Mouse (Mus musculus): ENCODE measurements around the gene Lipe. TPM values are rescaled to one million over a fixed set of nuclear protein-coding genes. Genes with fewer than 3 reads are reported as not detected.

Gene Lipe
- total RNA-seq (2023): 13.0 TPM

DNA sequence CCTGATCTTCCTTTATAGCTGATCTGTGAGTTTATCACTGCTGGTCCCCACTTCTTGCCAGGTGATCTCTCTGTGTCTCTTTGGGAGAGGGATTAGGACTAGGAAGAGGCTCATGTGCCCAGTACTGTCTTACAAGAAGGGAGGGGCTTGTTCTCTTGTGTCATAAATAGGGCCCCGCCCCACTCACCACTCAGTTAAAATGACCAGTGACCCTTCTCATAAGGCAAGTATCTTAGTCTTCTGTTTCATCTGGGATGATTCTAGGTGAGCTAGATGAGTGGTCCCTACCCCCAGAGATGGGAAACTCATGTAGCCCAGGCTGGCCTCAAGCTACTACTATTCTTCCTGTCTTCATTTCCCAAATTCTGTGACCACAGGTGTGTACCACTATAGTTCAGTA lies at the start of gene Lipe:
Lipe (minus strand) TSS at position 101 of the 400 bp plus-strand sequence.

DNA sequence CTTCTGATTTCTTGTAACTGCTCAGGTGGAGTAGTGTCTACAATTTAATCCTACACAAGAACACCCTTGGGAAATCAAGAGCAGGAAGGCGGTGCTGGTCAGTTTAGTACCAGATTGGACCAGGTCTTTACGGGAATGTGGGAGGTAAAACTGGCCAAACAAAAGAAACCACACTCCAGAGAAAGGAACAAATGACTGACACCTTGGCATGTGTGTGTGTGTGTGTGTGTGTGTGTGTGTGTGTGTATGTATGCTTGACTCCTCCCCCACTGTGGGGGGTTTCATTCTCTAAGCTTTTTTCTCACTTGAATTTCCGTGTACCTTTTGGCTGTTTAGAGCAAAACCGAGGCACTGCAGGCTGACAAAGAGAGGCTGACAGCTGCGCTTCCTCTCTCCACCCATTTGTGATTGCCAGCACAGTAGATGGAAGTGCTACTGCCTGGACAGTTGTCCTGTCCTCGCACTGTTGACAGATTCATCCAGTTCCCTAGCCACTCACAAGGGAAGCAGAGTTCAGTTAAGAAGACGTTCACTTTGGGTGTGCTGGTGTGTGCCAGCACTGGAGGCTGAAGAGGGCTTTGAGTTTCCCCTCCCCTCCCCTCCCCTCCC lies 14.4 kb upstream of the Lipe start, which contains the start of gene Cxcl17:
Cxcl17 (minus strand) TSS at position 54 of the 609 bp plus-strand sequence.

GRCm38 (mm10) chr7:25369058-25369749 lies 29.3 kb downstream of the Lipe start, which contains the start of gene Cnfn:
Gene Cnfn (minus strand): TSS chr7:25369724.

Other genes with a start within 250 kb of the Lipe start
- 22.4 TPM for gene Pou2f2, start 219.0 kb downstream of the Lipe start, total RNA-seq (2023)
- gene Dedd2, start 178.1 kb downstream of the Lipe start, total RNA-seq (2023): 91.3 TPM
- gene Zfp526, start 177.3 kb downstream of the Lipe start, total RNA-seq (2023): 19.5 TPM
- gene Gsk3a, start 160.9 kb downstream of the Lipe start, total RNA-seq (2023): 90.8 TPM
- gene Erf, start 147.9 kb downstream of the Lipe start, total RNA-seq (2023): 38.9 TPM
- gene Cic, start 131.0 kb downstream of the Lipe start, total RNA-seq (2023): 342 TPM
- 15.0 TPM for gene Pafah1b3, start 100.7 kb downstream of the Lipe start, total RNA-seq (2023)
- not detected for gene Prr19, start 97.3 kb downstream of the Lipe start, total RNA-seq (2023)
- gene Tmem145, start 92.6 kb downstream of the Lipe start, total RNA-seq (2023): not detected
- 0.89 TPM for gene Megf8, start 81.5 kb downstream of the Lipe start, total RNA-seq (2023)
- gene Cnfn, start 29.0 kb downstream of the Lipe start, total RNA-seq (2023): not detected
- not detected for gene Cxcl17, start 14.2 kb upstream of the Lipe start, total RNA-seq (2023)
- 4.8 TPM for gene Ceacam1, start 78.9 kb upstream of the Lipe start, total RNA-seq (2023)
- gene Ceacam2, start 141.1 kb upstream of the Lipe start, total RNA-seq (2023): 0.67 TPM
- gene Erich4, start 217.2 kb upstream of the Lipe start, total RNA-seq (2023): not detected
- 72.9 TPM for gene Dmac2, start 220.7 kb upstream of the Lipe start, total RNA-seq (2023)
- 2.9 TPM for gene B3gnt8, start 227.9 kb upstream of the Lipe start, total RNA-seq (2023)

Measured in CD8-positive naive resting alpha-beta T cell, adult 57 days (primary cell).